Mouse (Mus musculus): ENCODE measurements around the gene Actl6b.

DNA sequence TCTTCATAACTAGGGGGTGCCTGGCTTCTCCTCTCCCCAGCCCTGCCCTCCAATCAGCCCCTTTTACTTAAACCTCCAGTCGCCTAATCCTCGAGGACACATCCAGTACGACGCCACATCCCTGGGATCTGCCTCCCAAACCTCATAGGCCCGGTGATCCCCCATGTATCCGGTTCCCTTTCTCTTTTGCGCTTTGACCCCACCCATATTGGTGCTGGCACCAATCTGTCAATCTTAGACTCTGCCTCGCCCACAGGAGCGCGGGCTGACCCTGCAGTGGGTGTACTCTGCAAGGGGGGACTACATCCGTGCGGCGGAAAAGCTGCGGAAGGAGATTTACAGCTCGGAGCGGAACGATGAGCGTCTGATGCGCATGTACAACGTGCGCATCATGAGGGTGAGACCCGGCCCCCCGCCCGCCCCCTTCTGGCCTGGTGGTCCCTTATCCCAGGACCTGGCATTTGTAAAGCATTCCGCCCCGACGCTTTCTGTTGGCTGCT is 30.4 kb downstream of the Actl6b start:
- TF ChIP-seq CTCF (conservative IDR thresholded peaks at IDR 0.05; ENCODE audit: insufficient read depth, insufficient read length, low read depth, low read length) (no peak), POLR2A (IDR thresholded peaks at IDR 0.05; ENCODE audit: low read depth, low read length) (no peak)
